Mouse (Mus musculus) intestine, postnatal 0 days (tissue): ENCODE measurements at regions not wholly inside any gene's neighbourhood (a gene's known extent, or its start where the extent isn't known, plus 50 kb on each side); places are given as distances from the start of the nearest gene placed in this dataset.

Source experiments
- ATAC-seq: fragments of 200-750 bp; cut with Nextera tagmentation; 2 replicates; pipeline ENCODE4 v1.8.0; 2017; ENCODE audit warnings: mild to moderate bottlenecking, moderate TSS enrichment, moderate library complexity
- H3K27ac ChIP-seq: fragments of 300-500 bp; sonication (generic); 2 replicates; pipeline ENCODE4 v1.5.1; 2014; ENCODE audit warnings: mild to moderate bottlenecking, low read depth, low read length, moderate library complexity
- H3K27me3 ChIP-seq: fragments of 300-500 bp; sonication (generic); replicated peaks from 2 replicates; pipeline ENCODE4 v1.6.1; 2014; ENCODE audit warnings: low read length, mixed read lengths; ENCODE audit not compliant: control insufficient read depth, insufficient read depth
- H3K36me3 ChIP-seq: fragments of 300-500 bp; sonication (generic); 2 replicates; pipeline ENCODE4 v1.6.1; 2014; ENCODE audit warnings: mild to moderate bottlenecking, moderate library complexity; ENCODE audit not compliant: control insufficient read depth, insufficient read depth
- H3K4me1 ChIP-seq: fragments of 300-500 bp; sonication (generic); replicated peaks from 2 replicates; pipeline ENCODE4 v1.6.1; 2014; ENCODE audit warnings: antibody characterized with exemption, low read length, mixed read lengths; ENCODE audit not compliant: control insufficient read depth, insufficient read depth
- H3K4me2 ChIP-seq: fragments of 300-500 bp; sonication (generic); replicated peaks from 2 replicates; pipeline ENCODE4 v1.6.1; 2014; ENCODE audit warnings: low read depth, mild to moderate bottlenecking, moderate library complexity
- H3K4me3 ChIP-seq: fragments of 300-500 bp; sonication (generic); 2 replicates; pipeline ENCODE4 v1.5.1; 2014; ENCODE audit warnings: low read depth, low read length
- H3K9ac ChIP-seq: fragments of 300-500 bp; sonication (generic); 2 replicates; pipeline ENCODE4 v1.6.1; 2014; ENCODE audit warnings: mild to moderate bottlenecking, low read depth, low read length
- H3K9me3 ChIP-seq: fragments of 300-500 bp; sonication (generic); 2 replicates; pipeline ENCODE4 v1.6.1; 2016; ENCODE audit warnings: mixed run types; ENCODE audit not compliant: control insufficient read depth
- CTCF ChIP-seq: sonication (generic); IDR thresholded peaks from 2 replicates; pipeline ENCODE4 v1.5.1; 2016; ENCODE audit warnings: low read depth, mild to moderate bottlenecking, control low read depth, antibody characterized with exemption, moderate library complexity
- WGBS: fragments of 180-500 bp; shearing (Covaris S2); extraction: QIAGEN DNeasy Blood & Tissue Kit; methylation state at CpG from one replicate; pipeline ENCODE4 v1.1.7; 2014; 5-methylcytosine and 5-hydroxymethylcytosine counted together

- H3K27ac ChIP-seq: no peak overlapping the region
- H3K4me2 ChIP-seq: no peak overlapping the region
- no peak for ATAC-seq
- no peaks in the 10 kb centered on the region for H3K36me3 ChIP-seq
- no peaks in the 10 kb centered on the region for H3K27me3 ChIP-seq
- 64% methylated on average over 6 of the region's 6 CpGs for WGBS
- no peaks in the 10 kb centered on the region for H3K4me1 ChIP-seq
- H3K9me3 ChIP-seq: no peaks in the 10 kb centered on the region
- no peak overlapping the region for H3K4me3 ChIP-seq
- H3K9ac ChIP-seq: no peak overlapping the region
- TF ChIP-seq CTCF: no peak
These were observed 92.3 kb downstream of the Tes start for GRCm38 (mm10) chr6:17157270-17157669.

GRCm38 (mm10) chr6:17169971-17170781 is 105.2 kb downstream of the Tes start:
- TF ChIP-seq CTCF: no peak
- no peaks in the 10 kb centered on the region for H3K36me3 ChIP-seq
- H3K4me2 ChIP-seq: 0 out of 2 replicates have a peak overlapping the region, but pooled peaks have one; percentile 13
- no peak overlapping the region for H3K4me3 ChIP-seq
- no peak for ATAC-seq
- H3K27me3 ChIP-seq: no peaks in the 10 kb centered on the region
- H3K9me3 ChIP-seq: no peaks in the 10 kb centered on the region
- peak overlapping the region; percentile 46 for H3K27ac ChIP-seq
- H3K4me1 ChIP-seq: no peaks in the 10 kb centered on the region
- 57% methylated on average over 18 of the region's 18 CpGs for WGBS
- H3K9ac ChIP-seq: no peak overlapping the region

- no peak for TF ChIP-seq CTCF
- Histone ChIP-seq H3K4me2 (peak overlapping the region; percentile 39), H3K9me3 (no peaks in the 10 kb centered on the region), H3K4me3 (no peak overlapping the region), H3K27ac (peak overlapping the region; percentile 42), H3K4me1 (no peaks in the 10 kb centered on the region), H3K9ac (no peak overlapping the region), H3K27me3 (no peaks in the 10 kb centered on the region), H3K36me3 (no peaks in the 10 kb centered on the region)
- no peak for ATAC-seq
- WGBS: 41% methylated on average over 7 of the region's 7 CpGs
These were observed 105.9 kb downstream of the Tes start for GRCm38 (mm10) chr6:17170782-17171272.

GRCm38 (mm10) chr6:17171273-17172011 is 106.5 kb downstream of the Tes start:
- no peaks in the 10 kb centered on the region for H3K4me1 ChIP-seq
- no peak overlapping the region for H3K4me3 ChIP-seq
- no peak for TF ChIP-seq CTCF
- no peak for ATAC-seq
- peak overlapping the region; percentile 39 for H3K4me2 ChIP-seq
- no peaks in the 10 kb centered on the region for H3K36me3 ChIP-seq
- H3K9me3 ChIP-seq: no peaks in the 10 kb centered on the region
- WGBS: 11% methylated on average over 17 of the region's 17 CpGs
- H3K9ac ChIP-seq: no peak overlapping the region
- no peaks in the 10 kb centered on the region for H3K27me3 ChIP-seq
- peak overlapping the region; percentile 42; the same call in 1 of the 2 replicates for H3K27ac ChIP-seq

GRCm38 (mm10) chr6:17172050-17172449 is 107.1 kb downstream of the Tes start:
- H3K36me3 ChIP-seq: no peaks in the 10 kb centered on the region
- H3K27me3 ChIP-seq: no peaks in the 10 kb centered on the region
- no peak for ATAC-seq
- no peak overlapping the region for H3K27ac ChIP-seq
- H3K4me2 ChIP-seq: no peak overlapping the region
- WGBS: 35% methylated on average over 1 of the region's 1 CpGs
- no peak for TF ChIP-seq CTCF
- no peaks in the 10 kb centered on the region for H3K9me3 ChIP-seq
- H3K4me1 ChIP-seq: no peaks in the 10 kb centered on the region
- no peak overlapping the region for H3K9ac ChIP-seq
- H3K4me3 ChIP-seq: no peak overlapping the region

GRCm38 (mm10) chr6:17177153-17177552 is 103.8 kb upstream of the Cav2 start:
- Histone ChIP-seq H3K27me3 (no peaks in the 10 kb centered on the region), H3K4me3 (no peak overlapping the region), H3K4me1 (no peaks in the 10 kb centered on the region), H3K9me3 (no peaks in the 10 kb centered on the region), H3K27ac (no peak overlapping the region), H3K9ac (no peak overlapping the region), H3K36me3 (no peaks in the 10 kb centered on the region), H3K4me2 (no peak overlapping the region)
- TF ChIP-seq CTCF: no peak
- no peak for ATAC-seq
- 70% methylated on average over 7 of the region's 7 CpGs for WGBS
